Mouse (Mus musculus) liver, embryonic 14.5 days (tissue): ENCODE measurements around the gene Spryd7. TPM values are rescaled to one million over a fixed set of nuclear protein-coding genes. Genes with fewer than 3 reads are reported as not detected.

Experiments
- ATAC-seq: fragments of 200-750 bp; cut with Nextera tagmentation; 2 replicates; pipeline ENCODE4 v1.8.0; 2017; ENCODE audit warnings: moderate number of reproducible peaks, mild to moderate bottlenecking, moderate library complexity; ENCODE audit not compliant: insufficient read depth
- DNase-seq, 3 experiments: peaks; one replicate each; pipeline ENCODE4 v3.0.0-alpha.2; 2012 to 2013; ENCODE audit warnings: low read depth in 3 of 3, low spot score in 3 of 3
- H3K27ac ChIP-seq: fragments of 300-500 bp; sonication (generic); 2 replicates; pipeline ENCODE4 v1.5.1; 2014; ENCODE audit warnings: moderate library complexity, mild to moderate bottlenecking, control low read depth, inconsistent platforms
- H3K27me3 ChIP-seq: fragments of 300-500 bp; sonication (generic); 2 replicates; pipeline ENCODE4 v1.6.1; 2014; ENCODE audit warnings: mild to moderate bottlenecking, low read length, moderate library complexity; ENCODE audit not compliant: control insufficient read depth, insufficient read depth
- H3K36me3 ChIP-seq: fragments of 300-500 bp; sonication (generic); replicated peaks from 2 replicates; pipeline ENCODE4 v1.6.1; 2014; ENCODE audit warnings: low read depth; ENCODE audit not compliant: control insufficient read depth, insufficient read depth
- H3K4me1 ChIP-seq, 2 experiments: fragments of 200-500 bp in 1 of 2; fragments of 300-500 bp in 1 of 2; sonication (generic) in 1 of 2; replicated peaks; 2 replicates each; pipeline ENCODE4 v1.6.1; 2012 to 2014; ENCODE audit warnings: antibody characterized with exemption in 1 of 2, inconsistent platforms in 1 of 2, low read length in 1 of 2; ENCODE audit not compliant: control insufficient read depth in 2 of 2, insufficient read depth in 2 of 2
- H3K4me2 ChIP-seq: fragments of 300-500 bp; sonication (generic); 2 replicates; pipeline ENCODE4 v1.6.1; 2014; ENCODE audit warnings: low read depth, mild to moderate bottlenecking, control low read depth, moderate library complexity
- H3K4me3 ChIP-seq, 2 experiments: fragments of 200-500 bp in 1 of 2; fragments of 300-500 bp in 1 of 2; sonication (generic) in 1 of 2; 2 replicates each; pipeline ENCODE4 v1.5.1; 2012 to 2014; ENCODE audit warnings: low read depth in 2 of 2, low read length in 2 of 2, mild to moderate bottlenecking in 2 of 2, control low read depth in 1 of 2, inconsistent platforms in 1 of 2, moderate library complexity in 1 of 2; ENCODE audit not compliant: insufficient read depth in 1 of 2
- H3K9ac ChIP-seq: fragments of 300-500 bp; sonication (generic); replicated peaks from 2 replicates; pipeline ENCODE4 v1.6.1; 2014; ENCODE audit warnings: mild to moderate bottlenecking, control low read depth, moderate library complexity
- H3K9me3 ChIP-seq: fragments of 300-500 bp; sonication (generic); 2 replicates; pipeline ENCODE4 v1.6.1; 2016; ENCODE audit warnings: low read length, mixed read lengths; ENCODE audit not compliant: control insufficient read depth
- CTCF ChIP-seq: IDR thresholded peaks from 2 replicates; pipeline ENCODE4 v1.5.1; 2016; ENCODE audit warnings: antibody characterized with exemption, low read depth, control low read depth
- EP300 ChIP-seq: IDR thresholded peaks from 2 replicates; pipeline ENCODE4 v1.6.1; 2016; ENCODE audit warnings: antibody characterized with exemption, low read depth
- WGBS: fragments of 180-500 bp; shearing (Covaris S2); extraction: QIAGEN DNeasy Blood & Tissue Kit; methylation state at CpG from one replicate; pipeline ENCODE4 v1.1.7; 2014; ENCODE audit not compliant: insufficient replicate concordance; 5-methylcytosine and 5-hydroxymethylcytosine counted together
- polyA plus RNA-seq, 2 experiments: library from polyadenylated mRNA; depleted of rRNA in 1 of 2; stranded (reverse) in 1 of 2; unstranded in 1 of 2; fragments of >200 nt; fragmentation: Nextera tagmentation in 1 of 2; extraction: Ambion mirVana in 1 of 2; gene quantifications; 2 replicates each; pipeline versions ENCODE4 v1.2.1 to v1.2.3; 2012 to 2014

Spryd7 gene
- polyA plus RNA-seq, 2 experiments, result 4.5 to 8.3 TPM

- Histone ChIP-seq H3K9me3 (no peaks in the 10 kb centered on the region), H3K36me3 (peaks cover 6% of the 10 kb centered on the region), H3K9ac (no peak overlapping the region), H3K4me2 (no peak overlapping the region), H3K4me3 (no peak overlapping the region), H3K27ac (no peak overlapping the region), H3K4me1 (no peaks in the 10 kb centered on the region), H3K27me3 (no peaks in the 10 kb centered on the region)
- TF ChIP-seq CTCF (no peak), EP300 (no peak)
- DNase-seq (no peak), ATAC-seq (no peak)
- WGBS, result 65% methylated on average over 5 of the region's 5 CpGs
Measured at GRCm38 (mm10) chr14:61536631-61537264, 19.9 kb downstream of the Spryd7 start.

GRCm38 (mm10) chr14:61535811-61536210 lies 20.9 kb downstream of the Spryd7 start:
- H3K27me3 ChIP-seq, result no peaks in the 10 kb centered on the region
- peaks cover 6% of the 10 kb centered on the region for H3K36me3 ChIP-seq
- no peak overlapping the region for H3K9ac ChIP-seq
- H3K4me2 ChIP-seq, result no peak overlapping the region
- DNase-seq, result no peak
- H3K9me3 ChIP-seq, result no peaks in the 10 kb centered on the region
- no peak for TF ChIP-seq EP300
- TF ChIP-seq CTCF, result no peak
- no peak for ATAC-seq
- H3K27ac ChIP-seq, result no peak overlapping the region
- H3K4me1 ChIP-seq, result no peaks in the 10 kb centered on the region
- 65% methylated on average over 3 of the region's 3 CpGs for WGBS
- H3K4me3 ChIP-seq, result no peak overlapping the region

- no peak overlapping the region for H3K9ac ChIP-seq
- DNase-seq, result no peak
- no peak overlapping the region for H3K27ac ChIP-seq
- no peak overlapping the region for H3K4me3 ChIP-seq
- H3K9me3 ChIP-seq, result no peaks in the 10 kb centered on the region
- H3K36me3 ChIP-seq, result peaks cover 6% of the 10 kb centered on the region
- TF ChIP-seq EP300 (no peak), CTCF (no peak)
- 0 out of 4 replicates have a peak, but pooled peaks cover 0 to 2% of the 10 kb centered on the region in 2 experiments for H3K4me1 ChIP-seq
- H3K27me3 ChIP-seq, result no peaks in the 10 kb centered on the region
- no peak for ATAC-seq
- no peak overlapping the region for H3K4me2 ChIP-seq
Measured at GRCm38 (mm10) chr14:61530966-61531365, 25.7 kb downstream of the Spryd7 start.

- Histone ChIP-seq H3K36me3 (peaks cover 3% of the 10 kb centered on the region), H3K9ac (no peak overlapping the region), H3K4me1 (0 out of 4 replicates have a peak, but pooled peaks cover 0 to 2% of the 10 kb centered on the region in 2 experiments), H3K4me2 (no peak overlapping the region), H3K27ac (no peak overlapping the region), H3K4me3 (no peak overlapping the region), H3K27me3 (no peaks in the 10 kb centered on the region), H3K9me3 (no peaks in the 10 kb centered on the region)
- 71% methylated on average over 2 of the region's 2 CpGs for WGBS
- DNase-seq (no peak), ATAC-seq (no peak)
- no peak for TF ChIP-seq EP300
- TF ChIP-seq CTCF, result no peak
Measured at GRCm38 (mm10) chr14:61530396-61530795, 26.3 kb downstream of the Spryd7 start.

- peak in 1 of 3 experiments; percentile 22 for DNase-seq
- ATAC-seq, result no peak
- TF ChIP-seq CTCF (no peak), EP300 (no peak)
- Histone ChIP-seq H3K27me3 (no peaks in the 10 kb centered on the region), H3K4me2 (no peak overlapping the region), H3K9me3 (no peaks in the 10 kb centered on the region), H3K9ac (no peak overlapping the region), H3K36me3 (no peaks in the 10 kb centered on the region), H3K27ac (no peak overlapping the region), H3K4me3 (no peak overlapping the region), H3K4me1 (0 out of 4 replicates have a peak, but pooled peaks cover 0 to 2% of the 10 kb centered on the region in 2 experiments)
- WGBS, result 33% methylated on average over 7 of the region's 7 CpGs
Measured at GRCm38 (mm10) chr14:61529533-61529932, 27.2 kb downstream of the Spryd7 start.
